ENCODE assay signal across 7 mouse cellular contexts in the genomic region with DNA sequence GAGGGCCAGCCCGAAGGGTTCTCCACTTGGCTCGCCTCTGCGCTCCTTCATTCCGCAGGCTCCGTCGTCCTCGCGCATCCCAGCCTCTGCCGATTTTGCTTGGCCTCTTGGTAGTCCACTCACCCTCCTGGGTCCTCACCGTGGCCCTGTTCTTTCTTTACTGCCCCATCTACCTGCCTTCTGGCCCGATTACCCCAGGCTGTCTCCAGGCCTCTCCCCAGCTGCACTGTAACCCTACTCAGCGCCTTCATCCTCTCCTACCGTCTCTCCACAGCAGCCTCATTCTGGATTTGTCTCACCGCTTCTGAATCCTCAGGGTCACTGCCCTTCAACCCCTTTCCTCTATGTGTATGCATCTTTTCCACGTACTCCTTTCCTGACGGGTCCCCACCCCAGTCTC. TPM values are rescaled to one million over a fixed set of nuclear protein-coding genes. Genes with fewer than 3 reads are reported as not detected.
DNase-seq lines count a peak whose midpoint lies in the region; ATAC-seq and TF ChIP-seq lines count a peak whose summit lies in the region.

No protein-coding gene starts in this region.

- no peak for TF ChIP-seq POLR2A in spleen, adult 2 months (IDR thresholded peaks at IDR 0.05; ENCODE audit: low read depth, low read length)

- no peaks in the 10 kb centered on the region for H3K36me3 ChIP-seq in spleen, adult 2 months (ENCODE audit: control insufficient read depth, insufficient read depth, low read length)
- no peaks in the 10 kb centered on the region for H3K36me3 ChIP-seq in forebrain, embryonic 12.5 days (replicated peaks)
- no peaks in the 10 kb centered on the region for H3K36me3 ChIP-seq in liver, embryonic 13.5 days
- H3K36me3 ChIP-seq in stomach, postnatal 0 days (ENCODE audit: control insufficient read depth, insufficient read depth, low read length): no peaks in the 10 kb centered on the region

- WGBS in spleen, adult 2 months: 23% methylated on average over 16 of the region's 16 CpGs
- 3% methylated on average over 16 of the region's 16 CpGs for WGBS in forebrain, embryonic 12.5 days
- 11% methylated on average over 16 of the region's 16 CpGs for WGBS in liver, embryonic 13.5 days (ENCODE audit: insufficient replicate concordance)
- WGBS in stomach, postnatal 0 days: 8% methylated on average over 16 of the region's 16 CpGs

- peaks cover 5% of the 10 kb centered on the region; the same call in 1 of the 2 replicates for H3K4me1 ChIP-seq in spleen, adult 2 months (ENCODE audit: control insufficient read depth, insufficient read depth, insufficient read length)
- peaks cover 7% of the 10 kb centered on the region for H3K4me1 ChIP-seq in forebrain, embryonic 12.5 days
- peaks cover 15% of the 10 kb centered on the region for H3K4me1 ChIP-seq in liver, embryonic 13.5 days (replicated peaks)
- H3K4me1 ChIP-seq in stomach, postnatal 0 days (replicated peaks; ENCODE audit: control insufficient read depth, insufficient read depth): 0 out of 2 replicates have a peak, but pooled peaks cover 2% of the 10 kb centered on the region

- H3K9ac ChIP-seq in forebrain, embryonic 12.5 days: peak overlapping the region; percentile 69
- H3K9ac ChIP-seq in liver, embryonic 13.5 days: peak overlapping the region; percentile 56
- peak overlapping the region; percentile 70 for H3K9ac ChIP-seq in stomach, postnatal 0 days (ENCODE audit: low read length)

- DNase-seq in spleen, adult 2 months (ENCODE audit: low read depth in 1 of 2, low spot score in 2 of 2): no peak
- no peak for DNase-seq in spleen, adult 18-20 months
- no peak for DNase-seq in liver, embryonic 13.5 days
- DNase-seq in stomach, postnatal 0 days (ENCODE audit: low spot score): no peak
- DNase-seq in gastrocnemius, adult 18-20 months (ENCODE audit: low spot score): no peak
- DNase-seq in right cerebral cortex, postnatal 25 days: no peak

- H3K9me3 ChIP-seq in forebrain, embryonic 12.5 days: no peaks in the 10 kb centered on the region
- H3K9me3 ChIP-seq in liver, embryonic 13.5 days (replicated peaks): no peaks in the 10 kb centered on the region
- no peaks in the 10 kb centered on the region for H3K9me3 ChIP-seq in stomach, postnatal 0 days (ENCODE audit: control insufficient read depth, low read length)

- H3K4me2 ChIP-seq in forebrain, embryonic 12.5 days: peak overlapping the region; percentile 73
- peak overlapping the region; percentile 78 for H3K4me2 ChIP-seq in liver, embryonic 13.5 days
- peak overlapping the region; percentile 67 for H3K4me2 ChIP-seq in stomach, postnatal 0 days (replicated peaks; ENCODE audit: low read depth)

- H3K27me3 ChIP-seq in spleen, adult 2 months (ENCODE audit: control insufficient read depth, insufficient read depth, low read length): no peaks in the 10 kb centered on the region
- no peaks in the 10 kb centered on the region for H3K27me3 ChIP-seq in forebrain, embryonic 12.5 days
- H3K27me3 ChIP-seq in liver, embryonic 13.5 days: no peaks in the 10 kb centered on the region
- H3K27me3 ChIP-seq in stomach, postnatal 0 days (ENCODE audit: control insufficient read depth, insufficient read depth, low read length): no peaks in the 10 kb centered on the region

- no peak overlapping the region for H3K27ac ChIP-seq in spleen, adult 2 months (ENCODE audit: insufficient read depth, low read length)
- H3K27ac ChIP-seq in forebrain, embryonic 12.5 days: peak overlapping the region; percentile 83
- H3K27ac ChIP-seq in liver, embryonic 13.5 days: no peak overlapping the region
- H3K27ac ChIP-seq in stomach, postnatal 0 days (replicated peaks): 0 out of 2 replicates have a peak overlapping the region, but pooled peaks have one; percentile 40

- no peak; the same call in 1 of the 2 replicates for ATAC-seq in forebrain, embryonic 12.5 days (ENCODE audit: low FRiP score)
- no peak; the same call in none of the 2 replicates for ATAC-seq in liver, embryonic 13.5 days (ENCODE audit: low read depth)
- no peak; the same call in 1 of the 2 replicates for ATAC-seq in stomach, postnatal 0 days (ENCODE audit: low FRiP score, low TSS enrichment)

- H3K4me3 ChIP-seq in spleen, adult 2 months (ENCODE audit: extremely low read depth, insufficient read depth, insufficient read length): peak overlapping the region; percentile 57
- peak overlapping the region; percentile 54 for H3K4me3 ChIP-seq in forebrain, embryonic 12.5 days (replicated peaks)
- H3K4me3 ChIP-seq in liver, embryonic 13.5 days (replicated peaks): peak overlapping the region; percentile 60
- peak overlapping the region; percentile 51 for H3K4me3 ChIP-seq in stomach, postnatal 0 days (ENCODE audit: low read depth, low read length)

- no peak for TF ChIP-seq EP300 in stomach, postnatal 0 days (optimal IDR thresholded peaks at IDR 0.05)

- TF ChIP-seq CTCF in spleen, adult 2 months (IDR thresholded peaks at IDR 0.05; ENCODE audit: extremely low read depth, insufficient read depth, insufficient read length, insufficient replicate concordance): no peak
- TF ChIP-seq CTCF in stomach, postnatal 0 days (IDR thresholded peaks at IDR 0.05; ENCODE audit: low read depth): no peak

RNA-seq across cellular contexts. Expression of gene Efhc1, which starts 0.4 kb away (rescaled TPM):
- 0.13 and 0.16 TPM in 2 replicates for polyA plus RNA-seq in spleen, adult 2 months (2012; rRNA removed)
- polyA plus RNA-seq in forebrain, embryonic 12.5 days (2016; fragmentation: Nextera tagmentation; extraction: Ambion mirVana): 2.0 and 2.9 TPM in 2 replicates
- polyA plus RNA-seq in liver, embryonic 13.5 days (2015; fragmentation: Nextera tagmentation; extraction: Ambion mirVana): 0.41 and 0.45 TPM in 2 replicates
- polyA plus RNA-seq in stomach, postnatal 0 days (2015; fragmentation: Nextera tagmentation; extraction: Ambion mirVana): 1.5 and 1.7 TPM in 2 replicates
- under 1 TPM; 0.14 to 0.33 TPM for total RNA-seq in gastrocnemius, adult 18-20 months (2021)

Comparison
In these comparisons a context has a peak if more than half of its experiments do, and no peak if none do; other contexts are left out.
1. H3K27ac ChIP-seq: peak in forebrain, embryonic 12.5 days (single experiment) and stomach, postnatal 0 days (single experiment); none in spleen, adult 2 months (single experiment) and liver, embryonic 13.5 days (single experiment).
2. Peak in every context shown above with its lines, with median percentiles within 50 percentile points of each other: H3K4me3 ChIP-seq, H3K4me2 ChIP-seq and H3K9ac ChIP-seq.